Mouse (Mus musculus): ENCODE data around the gene Hps4. TPM values are rescaled to one million over a fixed set of nuclear protein-coding genes. Genes with fewer than 3 reads are reported as not detected.

Gene Hps4
- polyA plus RNA-seq, 1 experiment from 2014 or later, result 43.5 TPM

DNA sequence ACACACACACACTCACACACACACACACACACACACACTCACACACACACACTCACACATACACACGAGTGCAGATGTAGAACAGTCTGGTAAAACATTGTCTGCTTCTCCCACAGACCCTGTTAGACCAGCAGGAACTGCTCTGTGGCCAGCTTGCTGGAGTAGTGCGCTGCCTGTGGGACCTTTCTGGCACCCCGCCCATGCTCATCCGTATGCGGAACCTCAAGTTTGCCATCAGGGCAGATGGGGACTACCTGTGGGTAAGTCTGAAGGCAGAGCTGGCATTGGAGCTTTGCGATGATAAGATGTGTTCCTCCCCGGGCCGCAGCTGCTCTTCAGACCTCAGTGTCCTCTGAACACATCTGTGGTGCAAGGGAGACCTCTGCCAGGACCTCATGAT is 6.3 kb downstream of the Hps4 start:
- ATAC-seq, result no peak
- H3K4me3 ChIP-seq (replicated peaks), result no peak overlapping the region
- WGBS, result 95% methylated on average over 8 of the region's 8 CpGs
- no peak overlapping the region for H3K4me2 ChIP-seq (replicated peaks)
- no peak overlapping the region for H3K9ac ChIP-seq (replicated peaks)
- peaks cover 71% of the 10 kb centered on the region for H3K36me3 ChIP-seq
- no peak overlapping the region for H3K27ac ChIP-seq
- H3K9me3 ChIP-seq, result no peaks in the 10 kb centered on the region
- H3K27me3 ChIP-seq, result no peaks in the 10 kb centered on the region
- H3K4me1 ChIP-seq (replicated peaks), result peaks cover 22% of the 10 kb centered on the region

- ATAC-seq, result no peak
- no peak overlapping the region for H3K27ac ChIP-seq
- peaks cover 80% of the 10 kb centered on the region for H3K36me3 ChIP-seq
- H3K4me3 ChIP-seq (replicated peaks), result no peak overlapping the region
- no peak overlapping the region for H3K9ac ChIP-seq (replicated peaks)
- 88% methylated on average over 6 of the region's 6 CpGs for WGBS
- H3K4me2 ChIP-seq (replicated peaks), result no peak overlapping the region
- H3K9me3 ChIP-seq, result no peaks in the 10 kb centered on the region
- H3K4me1 ChIP-seq (replicated peaks), result no peaks in the 10 kb centered on the region
- no peaks in the 10 kb centered on the region for H3K27me3 ChIP-seq
Observed at GRCm38 (mm10) chr5:112355493-112355892, 12.6 kb downstream of the Hps4 start.

GRCm38 (mm10) chr5:112355910-112356309 is 13.0 kb downstream of the Hps4 start, which contains the start of gene Gm6583:
Gene Gm6583, minus strand, starts transcription at chr5:112356033.
- ATAC-seq, result no peak
- no peak within 1 kb of the TSS for H3K4me3 ChIP-seq (replicated peaks)
- no peak within 1 kb of the TSS for H3K4me2 ChIP-seq (replicated peaks)
- H3K9ac ChIP-seq (replicated peaks), result no peak within 1 kb of the TSS
- H3K4me1 ChIP-seq (replicated peaks), result no peaks in the 10 kb centered on the region
- H3K9me3 ChIP-seq, result no peaks in the 10 kb centered on the region
- WGBS, result 67% methylated on average over 13 of the region's 13 CpGs
- H3K36me3 ChIP-seq, result peaks cover 76% of the 10 kb centered on the region
- no peak within 1 kb of the TSS for H3K27ac ChIP-seq
- H3K27me3 ChIP-seq, result no peaks in the 10 kb centered on the region

DNA sequence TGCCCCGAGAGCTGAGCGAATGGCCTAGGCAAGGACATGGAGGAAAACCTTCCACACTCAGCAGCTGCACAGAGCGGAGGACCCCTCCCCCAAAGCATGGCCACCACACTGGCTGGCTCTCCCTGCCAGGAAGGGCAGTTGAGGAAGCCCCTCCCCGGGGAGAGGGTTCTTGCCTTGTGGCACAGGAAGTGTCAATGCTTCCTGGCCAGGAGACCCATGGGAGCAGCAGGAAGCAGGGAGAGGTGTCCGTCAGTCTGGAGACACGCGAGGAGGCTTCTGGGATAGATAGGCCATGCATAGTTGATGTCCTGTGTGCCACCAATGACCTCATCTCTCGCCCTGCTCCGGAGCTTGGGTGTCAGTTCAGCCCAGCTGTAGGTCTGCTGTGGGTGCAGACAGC is 13.4 kb downstream of the Hps4 start:
- 92% methylated on average over 9 of the region's 9 CpGs for WGBS

GRCm38 (mm10) chr5:112359520-112359919 is 16.6 kb downstream of the Hps4 start:
- 95% methylated on average over 4 of the region's 4 CpGs for WGBS
- no peak overlapping the region for H3K4me3 ChIP-seq (replicated peaks)
- no peak overlapping the region for H3K27ac ChIP-seq
- no peak overlapping the region for H3K4me2 ChIP-seq (replicated peaks)
- no peak for ATAC-seq
- H3K4me1 ChIP-seq (replicated peaks), result no peaks in the 10 kb centered on the region
- H3K27me3 ChIP-seq, result no peaks in the 10 kb centered on the region
- H3K9ac ChIP-seq (replicated peaks), result no peak overlapping the region
- H3K36me3 ChIP-seq, result peaks cover 72% of the 10 kb centered on the region
- H3K9me3 ChIP-seq, result no peaks in the 10 kb centered on the region

More for the DNA sequence above, 13.4 kb downstream of the Hps4 start:
- Histone ChIP-seq H3K4me3 (replicated peaks) (no peak overlapping the region), H3K9me3 (no peaks in the 10 kb centered on the region), H3K27me3 (no peaks in the 10 kb centered on the region), H3K36me3 (peaks cover 72% of the 10 kb centered on the region), H3K4me1 (replicated peaks) (no peaks in the 10 kb centered on the region), H3K4me2 (replicated peaks) (no peak overlapping the region), H3K27ac (no peak overlapping the region), H3K9ac (replicated peaks) (no peak overlapping the region)
- ATAC-seq, result no peak

- ATAC-seq, result no peak
- 98% methylated on average over 3 of the region's 3 CpGs for WGBS
- Histone ChIP-seq H3K9me3 (no peaks in the 10 kb centered on the region), H3K27ac (no peak overlapping the region), H3K36me3 (peaks cover 72% of the 10 kb centered on the region), H3K27me3 (no peaks in the 10 kb centered on the region), H3K4me1 (replicated peaks) (no peaks in the 10 kb centered on the region), H3K4me2 (replicated peaks) (no peak overlapping the region), H3K9ac (replicated peaks) (no peak overlapping the region), H3K4me3 (replicated peaks) (no peak overlapping the region)
Observed at GRCm38 (mm10) chr5:112360077-112360476, 17.2 kb downstream of the Hps4 start.

DNA sequence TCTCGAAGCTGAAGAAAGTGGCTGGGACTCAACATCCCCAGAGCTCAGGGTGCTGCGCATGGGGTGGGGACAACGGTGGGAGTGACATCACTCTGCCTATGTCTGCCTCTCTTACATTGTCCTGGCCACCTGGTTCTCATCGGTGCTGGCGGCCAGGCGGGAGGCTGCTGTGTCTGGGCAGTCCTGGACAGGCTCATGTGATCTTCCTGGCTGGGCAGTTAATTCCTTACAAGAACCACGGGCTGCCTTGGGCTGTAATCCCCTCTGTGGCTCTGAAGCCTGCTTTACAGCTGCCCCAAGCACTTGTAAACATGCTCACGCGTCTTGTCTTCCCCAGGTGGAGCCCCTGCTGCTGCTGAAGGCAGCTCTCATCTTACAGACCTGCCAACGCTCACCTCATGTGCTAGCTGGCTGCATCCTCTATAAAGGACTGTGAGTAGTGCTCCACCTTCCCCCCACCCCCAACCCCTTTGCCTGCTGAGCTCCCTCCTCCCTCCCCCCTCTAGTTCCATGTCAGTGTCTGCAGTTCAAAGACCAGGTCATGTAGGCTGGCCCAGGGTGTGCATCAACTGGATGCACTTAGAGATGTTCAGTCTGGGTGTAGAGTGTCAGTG is 21.4 kb downstream of the Hps4 start:
- 64% methylated on average over 10 of the region's 10 CpGs for WGBS
- 0 out of 2 replicates have a peak, but pooled peaks cover 3% of the 10 kb centered on the region for H3K27me3 ChIP-seq
- H3K9ac ChIP-seq (replicated peaks), result no peak overlapping the region
- H3K4me1 ChIP-seq (replicated peaks), result peaks cover 9% of the 10 kb centered on the region
- H3K27ac ChIP-seq, result no peak overlapping the region
- peak; percentile 43; the same call in 1 of the 2 replicates for ATAC-seq
- peaks cover 65% of the 10 kb centered on the region for H3K36me3 ChIP-seq
- no peak overlapping the region for H3K4me2 ChIP-seq (replicated peaks)
- no peak overlapping the region for H3K4me3 ChIP-seq (replicated peaks)
- no peaks in the 10 kb centered on the region for H3K9me3 ChIP-seq

DNA sequence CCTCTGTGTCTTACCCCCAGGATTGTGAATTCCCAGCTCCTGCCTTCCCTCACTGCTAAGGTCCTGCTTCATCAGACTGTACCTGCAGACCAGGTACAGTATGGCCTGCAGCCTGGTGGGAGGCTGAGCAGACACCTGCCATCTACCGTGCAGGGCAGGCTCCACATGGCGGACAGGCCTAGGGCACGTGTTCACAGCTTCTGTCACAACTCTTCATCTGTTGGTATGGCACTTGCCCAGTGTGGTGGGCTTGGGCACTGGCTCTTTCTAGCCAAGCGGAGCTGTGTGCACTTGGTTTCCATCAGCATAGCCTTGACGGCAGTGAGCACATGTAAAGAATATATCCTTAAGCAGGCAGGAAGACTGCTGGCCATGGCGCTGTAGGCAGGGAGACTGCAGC is 24.0 kb downstream of the Hps4 start:
- peaks cover 34% of the 10 kb centered on the region for H3K4me1 ChIP-seq (replicated peaks)
- no peak overlapping the region for H3K4me2 ChIP-seq (replicated peaks)
- H3K36me3 ChIP-seq, result peaks cover 81% of the 10 kb centered on the region
- no peak overlapping the region for H3K9ac ChIP-seq (replicated peaks)
- no peak overlapping the region for H3K4me3 ChIP-seq (replicated peaks)
- no peaks in the 10 kb centered on the region for H3K9me3 ChIP-seq
- no peak for ATAC-seq
- WGBS, result 98% methylated on average over 6 of the region's 6 CpGs
- H3K27ac ChIP-seq, result no peak overlapping the region
- H3K27me3 ChIP-seq, result 0 out of 2 replicates have a peak, but pooled peaks cover 3% of the 10 kb centered on the region

DNA sequence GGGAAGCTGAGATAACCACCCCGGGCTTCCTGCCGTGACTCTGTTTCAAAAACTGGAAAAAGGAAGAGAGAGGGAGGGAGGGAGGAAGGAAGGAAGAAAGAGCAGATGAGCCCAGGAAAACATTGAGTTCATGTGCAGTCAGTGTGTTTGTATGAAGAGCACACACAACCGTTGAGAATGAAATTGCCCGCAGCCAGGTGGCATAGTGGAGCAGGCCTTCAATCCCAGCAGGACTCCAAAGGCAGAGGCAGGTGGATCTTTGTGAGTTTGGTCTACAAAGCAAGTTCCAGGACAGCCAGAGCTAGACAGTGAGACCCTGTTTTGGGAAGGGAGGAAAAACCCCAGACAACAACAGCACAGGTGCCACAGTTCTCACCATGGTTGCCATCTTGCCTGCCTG is 24.5 kb downstream of the Hps4 start:
- peaks cover 39% of the 10 kb centered on the region for H3K4me1 ChIP-seq (replicated peaks)
- WGBS, result 92% methylated on average over 4 of the region's 4 CpGs
- H3K36me3 ChIP-seq, result peaks cover 77% of the 10 kb centered on the region
- H3K27ac ChIP-seq, result no peak overlapping the region
- no peak for ATAC-seq
- 0 out of 2 replicates have a peak, but pooled peaks cover 3% of the 10 kb centered on the region for H3K27me3 ChIP-seq
- H3K9ac ChIP-seq (replicated peaks), result no peak overlapping the region
- H3K4me2 ChIP-seq (replicated peaks), result no peak overlapping the region
- H3K4me3 ChIP-seq (replicated peaks), result no peak overlapping the region
- H3K9me3 ChIP-seq, result no peaks in the 10 kb centered on the region

- Histone ChIP-seq H3K27ac (no peak overlapping the region), H3K9me3 (no peaks in the 10 kb centered on the region), H3K4me1 (replicated peaks) (peaks cover 45% of the 10 kb centered on the region), H3K4me2 (replicated peaks) (no peak overlapping the region), H3K36me3 (peaks cover 71% of the 10 kb centered on the region), H3K4me3 (replicated peaks) (no peak overlapping the region), H3K27me3 (0 out of 2 replicates have a peak, but pooled peaks cover 3% of the 10 kb centered on the region), H3K9ac (replicated peaks) (no peak overlapping the region)
- ATAC-seq, result no peak
- 91% methylated on average over 12 of the region's 12 CpGs for WGBS
Observed at GRCm38 (mm10) chr5:112367929-112368328, 25.0 kb downstream of the Hps4 start.

DNA sequence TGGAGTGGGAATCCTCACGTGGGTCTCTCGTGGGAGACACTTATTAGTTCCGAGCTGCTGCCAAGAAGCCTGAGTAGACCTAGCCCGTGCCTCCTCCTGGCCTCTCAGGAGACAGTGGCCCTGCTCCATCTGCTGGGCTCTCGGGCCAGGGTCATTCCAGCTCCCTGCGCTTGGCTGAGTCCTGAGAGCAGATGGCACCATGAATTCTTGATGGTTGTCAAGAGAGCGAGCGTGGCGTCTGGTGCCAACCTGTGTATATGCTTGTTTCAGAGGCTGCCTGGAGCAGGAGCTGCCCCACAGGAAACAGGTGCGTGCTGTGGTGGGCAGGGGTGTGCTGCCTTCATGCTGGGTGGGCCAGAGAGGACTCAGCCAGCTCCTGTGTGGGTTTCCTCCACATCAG is 25.8 kb downstream of the Hps4 start:
- H3K27me3 ChIP-seq, result 0 out of 2 replicates have a peak, but pooled peaks cover 3% of the 10 kb centered on the region
- H3K9ac ChIP-seq (replicated peaks), result no peak overlapping the region
- H3K4me1 ChIP-seq (replicated peaks), result peaks cover 52% of the 10 kb centered on the region
- no peak overlapping the region for H3K4me3 ChIP-seq (replicated peaks)
- H3K9me3 ChIP-seq, result no peaks in the 10 kb centered on the region
- peaks cover 65% of the 10 kb centered on the region for H3K36me3 ChIP-seq
- no peak for ATAC-seq
- H3K4me2 ChIP-seq (replicated peaks), result no peak overlapping the region
- 81% methylated on average over 10 of the region's 10 CpGs for WGBS
- H3K27ac ChIP-seq, result no peak overlapping the region

DNA sequence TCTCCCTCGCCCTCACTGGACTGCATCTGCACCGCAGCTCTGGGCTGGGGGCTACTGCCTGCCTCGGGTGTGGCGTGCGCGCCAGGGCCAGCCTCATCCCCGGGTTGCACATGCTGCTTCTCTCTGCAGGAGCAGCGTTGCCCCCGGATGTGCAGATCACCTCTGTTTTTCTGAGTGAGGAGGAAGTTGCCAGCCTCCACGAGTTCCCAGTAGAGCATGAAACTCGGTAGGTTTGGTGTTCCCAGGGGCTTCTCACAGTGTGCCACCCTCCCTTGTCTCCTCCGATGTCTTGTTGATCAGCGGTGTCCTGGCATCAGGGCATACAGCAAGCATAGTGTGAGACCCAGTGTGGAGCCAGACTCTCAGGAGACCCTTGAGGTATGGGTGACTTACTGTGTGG is 26.4 kb downstream of the Hps4 start:
- Histone ChIP-seq H3K4me1 (replicated peaks) (peaks cover 54% of the 10 kb centered on the region), H3K4me3 (replicated peaks) (no peak overlapping the region), H3K9me3 (no peaks in the 10 kb centered on the region), H3K27me3 (0 out of 2 replicates have a peak, but pooled peaks cover 3% of the 10 kb centered on the region), H3K36me3 (peaks cover 65% of the 10 kb centered on the region), H3K9ac (replicated peaks) (0 out of 2 replicates have a peak overlapping the region, but pooled peaks have one; percentile 36), H3K27ac (no peak overlapping the region; the same call in 1 of the 2 replicates), H3K4me2 (replicated peaks) (no peak overlapping the region)
- 80% methylated on average over 13 of the region's 13 CpGs for WGBS
- no peak for ATAC-seq

All from midbrain, embryonic 13.5 days (tissue).